Mouse (Mus musculus): ENCODE results near the gene Olfr1440. TPM values are rescaled to one million over a fixed set of nuclear protein-coding genes. Genes with fewer than 3 reads are reported as not detected.

Gene Olfr1440
- polyA plus RNA-seq (2014; fragmentation: Illumina TruSeq; extraction: RNeasy Lipid Tissue Mini Kit (QIAGEN cat#74804); ENCODE audit: low read depth, low replicate concordance), result not detected

DNA sequence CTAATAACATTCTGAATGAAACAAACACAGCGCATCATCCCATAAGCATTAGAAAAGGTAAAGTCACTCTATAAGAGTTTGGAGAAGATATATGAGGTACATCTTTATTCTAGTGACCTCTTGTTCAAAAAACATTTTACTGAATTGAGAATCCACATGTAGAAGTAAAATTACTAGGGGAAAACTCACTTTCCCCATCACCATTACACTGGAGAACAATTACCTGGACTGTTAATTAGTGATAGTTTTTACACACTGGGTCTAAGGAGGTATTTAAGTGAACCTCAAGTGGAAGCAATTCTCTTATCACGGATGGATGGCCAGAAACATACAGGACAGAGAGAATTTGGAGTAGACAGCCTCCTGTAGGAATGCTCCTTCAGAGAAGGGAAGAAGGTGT is at the start of gene Olfr1440:
TSS of gene Olfr1440 (plus strand) at position 301 of the 400 bp plus-strand sequence.

DNA sequence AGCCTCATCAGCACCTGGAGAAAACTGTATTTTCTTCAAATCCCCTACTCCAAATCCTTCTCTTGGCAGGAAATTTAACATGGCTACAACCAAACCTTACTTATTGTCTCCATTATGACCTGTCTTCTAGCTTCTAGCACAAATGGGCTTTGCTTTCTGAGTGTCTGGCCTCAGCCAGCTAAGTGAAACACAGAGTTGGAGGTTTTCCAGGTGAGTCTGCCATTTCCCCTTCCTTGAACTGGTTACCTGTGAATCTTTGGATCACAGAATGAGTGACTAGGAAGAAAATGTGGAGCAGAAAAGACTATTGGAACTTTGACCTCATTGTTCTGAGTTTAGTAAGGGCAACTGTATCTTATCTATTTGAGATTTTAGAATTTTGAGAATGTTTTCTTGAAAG is 30.3 kb downstream of the Olfr1440 start, which contains the start of gene Olfr1441:
TSS of gene Olfr1441 (plus strand) at position 73 of the 400 bp plus-strand sequence.

GRCm38 (mm10) chr19:12427605-12428004 is 40.5 kb downstream of the Olfr1440 start, which contains the start of gene Pfpl:
TSS of gene Pfpl (plus strand) at chr19:12427905.

Other genes with a start within 250 kb of the Olfr1440 start
- gene Olfr1555-ps1, start 217.2 kb upstream of the Olfr1440 start, polyA plus RNA-seq (2014; fragmentation: Illumina TruSeq; extraction: RNeasy Lipid Tissue Mini Kit (QIAGEN cat#74804); ENCODE audit: low read depth, low replicate concordance), result not detected
- gene Olfr1431, start 186.6 kb upstream of the Olfr1440 start, polyA plus RNA-seq (2014; fragmentation: Illumina TruSeq; extraction: RNeasy Lipid Tissue Mini Kit (QIAGEN cat#74804); ENCODE audit: low read depth, low replicate concordance), result not detected
- gene Olfr1432, start 154.7 kb upstream of the Olfr1440 start, polyA plus RNA-seq (2014; fragmentation: Illumina TruSeq; extraction: RNeasy Lipid Tissue Mini Kit (QIAGEN cat#74804); ENCODE audit: low read depth, low replicate concordance), result not detected
- not detected for gene Olfr262, start 145.6 kb upstream of the Olfr1440 start, polyA plus RNA-seq (2014; fragmentation: Illumina TruSeq; extraction: RNeasy Lipid Tissue Mini Kit (QIAGEN cat#74804); ENCODE audit: low read depth, low replicate concordance)
- gene Olfr235, start 126.2 kb upstream of the Olfr1440 start, polyA plus RNA-seq (2014; fragmentation: Illumina TruSeq; extraction: RNeasy Lipid Tissue Mini Kit (QIAGEN cat#74804); ENCODE audit: low read depth, low replicate concordance), result not detected
- not detected for gene Olfr1434, start 107.4 kb upstream of the Olfr1440 start, polyA plus RNA-seq (2014; fragmentation: Illumina TruSeq; extraction: RNeasy Lipid Tissue Mini Kit (QIAGEN cat#74804); ENCODE audit: low read depth, low replicate concordance)
- not detected for gene Olfr1436, start 88.1 kb upstream of the Olfr1440 start, polyA plus RNA-seq (2014; fragmentation: Illumina TruSeq; extraction: RNeasy Lipid Tissue Mini Kit (QIAGEN cat#74804); ENCODE audit: low read depth, low replicate concordance)
- not detected for gene Olfr1437, start 62.2 kb upstream of the Olfr1440 start, polyA plus RNA-seq (2014; fragmentation: Illumina TruSeq; extraction: RNeasy Lipid Tissue Mini Kit (QIAGEN cat#74804); ENCODE audit: low read depth, low replicate concordance)
- not detected for gene Olfr1438-ps1, start 51.4 kb upstream of the Olfr1440 start, polyA plus RNA-seq (2014; fragmentation: Illumina TruSeq; extraction: RNeasy Lipid Tissue Mini Kit (QIAGEN cat#74804); ENCODE audit: low read depth, low replicate concordance)
- gene Olfr1441, start 30.2 kb downstream of the Olfr1440 start, polyA plus RNA-seq (2014; fragmentation: Illumina TruSeq; extraction: RNeasy Lipid Tissue Mini Kit (QIAGEN cat#74804); ENCODE audit: low read depth, low replicate concordance), result not detected
- gene Pfpl, start 40.6 kb downstream of the Olfr1440 start, polyA plus RNA-seq (2014; fragmentation: Illumina TruSeq; extraction: RNeasy Lipid Tissue Mini Kit (QIAGEN cat#74804); ENCODE audit: low read depth, low replicate concordance), result not detected
- 3.8 TPM for gene Mpeg1, start 73.5 kb downstream of the Olfr1440 start, polyA plus RNA-seq (2014; fragmentation: Illumina TruSeq; extraction: RNeasy Lipid Tissue Mini Kit (QIAGEN cat#74804); ENCODE audit: low read depth, low replicate concordance)
- gene Dtx4, start 114.2 kb downstream of the Olfr1440 start, polyA plus RNA-seq (2014; fragmentation: Illumina TruSeq; extraction: RNeasy Lipid Tissue Mini Kit (QIAGEN cat#74804); ENCODE audit: low read depth, low replicate concordance), result 5.4 TPM
- gene Fam111a, start 158.5 kb downstream of the Olfr1440 start, polyA plus RNA-seq (2014; fragmentation: Illumina TruSeq; extraction: RNeasy Lipid Tissue Mini Kit (QIAGEN cat#74804); ENCODE audit: low read depth, low replicate concordance), result 5.0 TPM
- not detected for gene Gm4952, start 212.7 kb downstream of the Olfr1440 start, polyA plus RNA-seq (2014; fragmentation: Illumina TruSeq; extraction: RNeasy Lipid Tissue Mini Kit (QIAGEN cat#74804); ENCODE audit: low read depth, low replicate concordance)
- 0.13 TPM for gene Glyat, start 246.0 kb downstream of the Olfr1440 start, polyA plus RNA-seq (2014; fragmentation: Illumina TruSeq; extraction: RNeasy Lipid Tissue Mini Kit (QIAGEN cat#74804); ENCODE audit: low read depth, low replicate concordance)